Mouse (Mus musculus): ENCODE measurements around the gene Atp13a4.
A peak's percentile ranks its signal among the peaks of the same experiment; 100 is the strongest.

The Atp13a4 gene

DNA sequence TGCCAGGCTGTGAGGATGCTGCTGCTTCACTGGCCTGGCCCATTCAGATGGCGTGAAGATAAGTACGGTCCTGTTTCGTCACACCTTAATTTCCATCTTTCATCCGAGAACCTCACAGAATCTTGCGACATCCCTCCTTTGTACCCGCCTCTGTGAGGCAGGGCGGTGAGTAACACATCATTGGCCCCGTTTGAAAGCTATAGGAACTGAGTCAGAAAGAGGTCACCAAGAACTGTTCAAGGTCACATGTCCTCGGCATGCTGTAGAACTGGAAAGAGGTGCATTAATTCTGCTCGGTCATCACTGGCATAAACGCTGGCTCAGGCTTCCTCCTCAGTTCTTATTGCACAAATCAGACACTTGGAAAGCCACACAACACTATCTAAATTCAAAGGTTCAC is at the start of gene Atp13a4:
Gene Atp13a4 (minus strand): TSS at position 36 of the 400 bp plus-strand sequence.
- DNase-seq: no peak

DNA sequence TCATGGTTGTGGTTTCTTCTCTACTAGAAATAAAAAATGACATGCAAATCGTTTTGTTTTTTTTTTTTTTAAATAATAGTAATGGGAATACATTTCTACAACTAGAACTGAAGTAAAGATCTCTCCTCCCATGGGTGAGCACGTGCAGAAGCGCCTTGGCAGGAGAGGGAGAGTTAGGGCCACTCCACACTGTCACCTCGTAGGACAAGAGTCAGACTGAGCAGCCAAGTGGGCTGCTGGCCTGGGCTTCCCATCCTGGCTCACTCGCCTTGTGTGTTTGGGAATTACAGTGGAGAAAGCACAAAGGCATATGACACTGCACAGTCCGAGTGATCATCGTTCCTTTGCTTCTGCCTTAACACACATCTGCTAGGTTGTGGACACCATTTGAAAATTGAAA is 47.5 kb upstream of the Atp13a4 start:
- DNase-seq: no peak

DNA sequence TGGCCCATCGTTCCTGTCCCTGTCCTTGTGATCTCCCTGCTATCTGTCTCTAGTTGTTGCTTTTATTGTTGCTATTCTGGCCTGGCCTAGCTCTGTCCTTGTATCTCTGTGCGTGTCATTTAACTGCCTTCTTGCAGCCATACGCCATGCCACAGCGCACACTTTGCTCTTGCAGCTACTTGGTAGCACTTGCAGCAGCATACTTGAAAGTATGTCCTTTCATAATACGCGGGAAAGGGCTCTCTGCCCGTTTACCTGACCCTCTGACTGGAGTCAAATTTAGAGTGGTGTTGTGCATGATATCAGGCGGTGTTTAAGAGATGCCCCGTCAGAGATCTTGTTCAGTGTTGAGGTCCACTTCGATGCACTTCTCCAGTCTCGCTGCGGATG is 35.1 kb upstream of the Atp13a4 start:
- DNase-seq: no peak

DNA sequence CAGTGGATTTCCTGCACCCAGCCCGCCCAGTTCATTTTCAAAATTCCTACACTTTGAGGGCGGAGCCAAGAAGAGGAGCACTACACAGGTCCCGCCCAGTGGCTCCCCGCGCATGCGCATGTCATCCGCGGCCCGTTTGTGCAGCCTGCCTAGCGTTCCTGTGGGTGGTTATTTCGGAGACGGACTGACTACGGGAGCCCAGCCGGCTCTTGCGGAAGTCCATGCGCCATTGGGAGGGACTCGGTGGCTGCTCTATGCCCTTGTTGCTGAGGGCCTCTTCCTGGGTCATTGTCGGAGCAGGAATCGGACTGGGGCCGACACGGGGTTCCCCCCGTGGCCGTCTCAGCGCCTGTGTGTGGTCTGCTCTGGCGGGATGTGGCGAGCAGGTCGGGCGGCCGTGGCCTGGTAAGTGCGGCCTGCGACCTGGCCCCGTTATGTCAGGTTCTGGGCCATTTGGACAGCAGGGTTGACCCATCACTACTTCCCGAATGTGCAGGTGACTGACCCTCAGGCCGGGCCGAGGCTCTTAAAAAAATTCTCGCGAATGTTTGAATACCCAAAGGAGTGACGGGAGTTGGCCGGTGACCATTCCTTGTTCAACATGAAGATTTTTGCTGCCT is 34.6 kb upstream of the Atp13a4 start, which contains the start of gene Opa1:
Gene Opa1 (plus strand): TSS at position 168 of the 620 bp plus-strand sequence.
- DNase-seq: peak; percentile 98

DNA sequence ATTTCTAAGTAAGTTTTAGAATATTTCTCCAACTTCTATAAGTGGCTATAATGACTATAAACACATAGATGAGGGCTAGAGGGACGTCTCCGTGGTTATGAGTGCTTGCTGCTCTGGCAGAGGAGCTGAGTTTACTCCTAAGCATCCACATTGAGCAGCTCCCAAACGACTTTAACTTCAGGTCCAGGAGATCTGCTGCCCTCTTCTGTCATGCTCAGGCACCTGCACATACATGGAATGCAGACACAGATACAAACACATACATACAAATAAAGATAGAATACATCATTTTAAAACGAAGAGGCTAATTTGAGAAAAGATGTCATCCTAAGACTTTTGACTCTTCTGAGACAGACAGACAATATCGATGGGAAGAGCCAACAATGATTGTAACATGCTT is 31.0 kb upstream of the Atp13a4 start:
- DNase-seq: no peak

DNA sequence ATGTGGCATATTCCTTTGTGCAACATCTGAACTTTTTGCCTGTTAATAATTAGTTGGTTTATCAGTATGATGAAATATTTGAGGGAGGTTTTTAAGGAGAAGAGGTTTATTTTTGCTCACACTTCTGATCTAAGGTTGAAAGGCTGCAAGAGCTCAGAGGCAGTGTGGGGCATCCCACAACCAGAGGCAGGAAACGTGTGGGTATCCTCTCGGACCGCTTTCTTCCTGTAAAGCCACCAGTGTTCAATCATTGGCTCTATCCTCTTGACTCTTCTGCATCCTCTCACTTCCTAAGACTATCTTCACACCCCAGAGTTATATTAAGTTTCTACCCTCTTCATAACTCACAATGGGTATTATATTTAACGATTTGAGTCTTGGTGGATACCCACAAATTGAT is 29.3 kb upstream of the Atp13a4 start:
- DNase-seq: no peak

DNA sequence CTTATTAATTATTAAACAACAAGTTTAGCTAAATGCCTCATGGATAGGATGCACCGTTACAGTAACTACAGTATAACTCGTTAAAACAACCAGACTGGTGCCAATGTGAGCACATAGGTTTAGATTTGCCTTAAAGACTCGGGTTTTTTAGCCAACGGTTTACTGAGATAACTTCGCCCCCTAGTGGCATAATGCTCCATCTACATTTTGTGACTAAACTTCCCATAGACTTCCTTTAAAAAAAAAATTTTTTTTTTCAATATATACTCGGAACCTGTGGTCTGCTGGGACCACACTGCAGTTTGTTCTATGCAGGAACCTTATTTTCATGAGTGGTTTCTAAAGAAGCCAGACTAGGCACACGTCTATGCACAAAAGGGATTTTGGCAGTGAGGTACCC is 16.2 kb upstream of the Atp13a4 start:
- peak; percentile 35 for DNase-seq

DNA sequence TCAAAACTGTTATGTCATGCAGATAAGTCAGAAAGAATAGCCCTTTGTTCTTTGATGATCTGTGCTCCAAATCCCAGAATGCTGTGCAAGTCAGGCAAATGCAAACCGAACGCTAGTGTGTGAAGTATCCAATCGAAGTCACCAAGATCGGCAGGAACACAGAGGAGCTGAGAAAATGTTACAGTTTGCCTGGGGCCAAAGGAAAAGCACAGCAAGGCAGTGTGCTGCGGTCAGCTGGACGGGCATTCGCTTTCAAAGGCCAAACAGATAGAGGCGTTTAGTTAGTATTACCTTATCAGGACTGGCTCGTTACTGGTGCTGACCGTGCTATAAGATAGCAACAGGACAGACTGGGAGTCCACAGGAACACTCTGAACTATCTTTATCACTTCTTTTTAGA is 15.8 kb upstream of the Atp13a4 start:
- DNase-seq: no peak

DNA sequence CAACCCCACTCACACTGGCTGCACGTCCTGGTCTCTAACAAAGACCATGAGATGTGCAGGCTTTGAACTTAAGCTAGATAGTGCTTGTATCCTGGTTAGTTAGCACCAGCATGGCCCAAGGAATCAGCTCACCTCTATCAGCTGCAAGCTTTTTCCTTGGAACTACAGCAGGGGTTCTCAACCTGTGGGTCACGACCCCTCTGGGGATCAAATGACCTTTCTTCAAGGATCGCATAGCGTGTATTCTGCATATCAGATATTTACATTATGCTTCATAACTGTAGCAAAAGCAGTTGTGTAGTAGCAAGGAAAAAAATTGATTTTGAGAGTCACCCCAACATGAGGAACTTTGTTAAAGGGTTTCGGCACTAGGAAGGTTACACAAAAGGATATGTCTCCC is 15.0 kb upstream of the Atp13a4 start:
- no peak for DNase-seq

DNA sequence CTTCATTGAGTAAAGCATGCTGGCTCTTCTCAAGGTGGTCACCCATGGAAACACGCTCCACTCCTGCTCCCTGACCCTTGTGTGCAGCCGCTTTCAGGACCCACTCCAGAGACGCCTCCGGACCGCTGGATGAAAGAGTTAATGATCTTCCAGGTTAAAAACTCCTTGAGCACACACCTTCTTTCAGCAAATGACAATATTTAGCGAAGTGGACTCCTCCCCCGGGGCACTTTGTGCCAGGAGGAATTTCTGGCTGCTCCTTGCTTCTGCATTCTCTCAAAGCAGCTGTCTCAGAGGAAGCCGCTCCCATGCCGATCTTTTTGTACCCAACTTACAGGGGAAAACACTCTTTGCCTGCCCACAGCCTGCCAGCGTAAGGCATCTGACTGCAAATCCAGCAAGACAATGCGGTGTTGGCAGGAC is 3.4 kb downstream of the Atp13a4 start:
- no peak for DNase-seq

DNA sequence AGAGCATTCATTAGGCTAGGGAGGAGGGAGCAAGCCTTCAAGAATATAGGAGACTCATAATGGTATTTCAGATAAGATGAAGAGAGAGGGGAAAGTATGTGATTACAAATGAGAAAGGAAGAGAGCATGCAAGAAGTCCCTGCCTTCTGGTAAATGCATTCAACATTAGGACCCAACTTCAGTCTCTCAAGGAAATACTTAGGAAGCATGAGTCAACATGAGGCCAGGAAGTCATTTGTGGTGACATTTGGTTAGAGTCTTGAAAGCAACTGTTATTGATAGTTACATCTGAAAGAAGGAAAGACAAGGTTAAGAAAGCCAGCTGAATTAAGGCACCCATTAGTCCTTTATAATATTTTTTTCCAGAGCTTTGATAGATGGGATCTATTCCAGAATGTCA is 4.8 kb downstream of the Atp13a4 start:
- no peak for DNase-seq

DNA sequence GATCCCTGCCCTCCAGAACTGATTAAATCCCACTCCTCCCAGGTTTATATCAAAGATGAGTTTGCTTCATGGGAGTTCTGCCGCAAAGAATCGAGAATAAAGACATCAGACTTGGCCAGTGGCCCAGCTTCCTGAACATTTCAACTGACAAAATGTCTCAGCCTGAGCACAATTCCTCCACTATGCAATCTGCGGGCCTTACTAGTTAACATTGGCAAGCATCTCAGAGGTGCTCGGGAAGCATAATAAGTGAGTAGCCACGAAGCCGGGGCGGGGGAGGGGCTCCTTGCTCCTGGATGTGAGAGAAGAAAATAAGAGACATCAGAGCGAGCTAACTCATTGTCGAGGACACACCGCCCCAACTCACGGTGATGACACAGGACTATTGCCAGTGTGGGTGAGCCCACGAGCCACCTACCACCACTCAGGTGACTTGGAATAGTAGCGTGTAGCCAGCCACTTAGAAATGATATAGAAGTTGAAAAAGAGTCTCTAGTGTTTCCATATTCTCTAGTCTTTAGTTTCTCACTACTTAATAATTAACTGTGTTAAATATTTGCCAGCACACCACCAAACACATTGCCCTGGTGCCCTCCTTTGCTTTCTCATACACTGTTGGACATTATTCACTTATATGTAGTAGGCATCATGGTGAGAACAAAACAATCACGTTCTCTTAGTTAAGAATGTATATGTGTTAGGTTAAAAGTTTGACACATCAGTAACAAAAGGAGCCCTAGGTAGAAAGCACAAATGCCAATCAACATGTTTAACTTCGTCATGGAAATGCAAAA is 8.1 kb downstream of the Atp13a4 start:
- no peak for DNase-seq

DNA sequence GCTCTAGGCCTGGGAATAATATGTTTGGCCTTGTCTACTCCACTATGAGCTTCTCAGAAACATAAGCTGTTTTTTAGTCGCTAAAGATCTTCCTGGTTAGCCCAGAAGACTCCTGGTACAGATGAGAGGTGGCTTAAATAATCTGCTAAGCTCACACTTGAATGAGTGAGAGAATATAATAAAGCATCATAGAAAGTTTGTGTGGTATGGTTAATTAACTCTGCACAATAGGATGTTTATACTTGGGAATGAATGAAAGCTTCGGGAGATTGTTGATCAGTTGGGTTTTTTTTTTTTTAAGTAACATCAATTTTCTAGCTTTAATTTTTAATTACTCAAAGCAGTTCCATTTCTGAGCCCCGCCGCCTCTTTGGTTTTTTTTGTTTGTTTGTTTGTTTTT is 8.8 kb downstream of the Atp13a4 start:
- no peak for DNase-seq

DNA sequence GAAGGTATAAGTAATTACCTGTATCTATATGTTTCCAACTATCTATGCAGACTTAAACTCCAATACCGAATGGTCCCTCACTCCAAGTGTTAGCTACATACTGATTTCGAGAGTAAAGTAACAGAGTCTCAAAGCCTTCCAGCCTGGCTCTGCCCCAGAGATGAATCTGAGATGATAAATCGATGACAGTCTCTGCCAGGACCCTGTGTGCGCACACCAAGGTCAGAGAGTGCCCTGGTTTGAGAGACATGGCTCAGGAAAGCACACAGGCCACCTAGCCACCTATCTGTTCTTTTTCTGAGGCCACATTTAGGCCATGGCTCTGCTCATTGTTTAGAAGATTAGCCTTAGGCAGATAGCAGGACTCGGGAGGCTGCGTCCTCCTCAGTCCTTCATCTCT is 11.0 kb downstream of the Atp13a4 start:
- DNase-seq: no peak

DNA sequence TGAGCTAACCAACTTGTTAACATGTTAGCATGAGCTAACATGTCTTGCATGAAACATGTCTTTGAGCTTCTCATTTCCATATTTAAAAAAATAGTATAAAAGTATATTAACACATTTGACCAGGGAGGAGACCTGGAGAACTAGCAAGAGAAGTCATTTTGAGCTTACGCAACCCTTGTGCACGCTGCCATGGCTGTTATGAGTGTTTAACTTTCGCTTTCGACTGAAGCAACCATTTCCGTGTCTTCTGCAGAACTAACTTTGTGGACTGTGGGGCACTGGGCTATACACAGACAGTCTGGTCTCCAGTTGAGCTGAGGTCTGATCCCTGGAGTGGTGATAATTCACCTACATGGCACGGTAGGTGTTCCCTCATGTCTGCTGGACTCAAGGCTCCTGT is 17.6 kb downstream of the Atp13a4 start:
- DNase-seq: no peak

DNA sequence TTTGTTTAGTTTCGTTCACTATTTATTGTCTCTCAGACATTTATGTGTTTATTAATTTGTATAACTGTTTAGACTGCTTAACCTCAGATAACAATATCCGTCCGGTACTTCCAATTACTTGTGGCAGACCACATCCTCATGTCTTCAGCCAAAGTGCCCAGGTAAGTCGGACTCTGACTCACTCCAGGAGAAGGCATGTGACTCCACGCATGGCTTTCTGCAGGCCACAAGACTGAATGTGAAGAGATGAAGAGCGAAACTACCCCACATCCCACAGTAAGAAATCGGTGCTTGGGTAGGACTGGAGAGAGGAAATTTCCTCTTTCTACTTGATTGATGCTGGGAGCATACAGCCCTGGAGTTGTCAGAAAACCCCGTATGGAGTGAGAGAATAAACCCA is 18.1 kb downstream of the Atp13a4 start:
- no peak for DNase-seq

DNA sequence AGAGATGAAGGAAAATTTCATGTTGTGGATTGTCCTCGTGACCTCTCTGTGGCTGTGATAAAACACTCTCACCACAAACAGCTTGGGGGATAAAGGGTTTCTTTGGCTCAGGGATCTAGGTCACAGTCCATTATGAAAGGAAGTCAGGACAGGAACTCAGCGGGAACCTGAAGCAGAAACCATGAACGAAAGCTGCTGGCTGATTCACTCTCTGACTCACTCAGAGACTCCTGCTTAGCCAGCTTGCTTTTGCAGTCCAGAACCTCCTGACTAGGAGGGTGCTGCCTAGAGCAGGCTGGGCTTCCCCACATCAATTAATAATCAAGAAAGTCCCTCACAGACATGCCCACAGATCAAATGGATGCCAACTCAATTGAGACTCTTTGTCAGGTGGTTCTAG is 32.2 kb downstream of the Atp13a4 start:
- peak; percentile 7 for DNase-seq

DNA sequence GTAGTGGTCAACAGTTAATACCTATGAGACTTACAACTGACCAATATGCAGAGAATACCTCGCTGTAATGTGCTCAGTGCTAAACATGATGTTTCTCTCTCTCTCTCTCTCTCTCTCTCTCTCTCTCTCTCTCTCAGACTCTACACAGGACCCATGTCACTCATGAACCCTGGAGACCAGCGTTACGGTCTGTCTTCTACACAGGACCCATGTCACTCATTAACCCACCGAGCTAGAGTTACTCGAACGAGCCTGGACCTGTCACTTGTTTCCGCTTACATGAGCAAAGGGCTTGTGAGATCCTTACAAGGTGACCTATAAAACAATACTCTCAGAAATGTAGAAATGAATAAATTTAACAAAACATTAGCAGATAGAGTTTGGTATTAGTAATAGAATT is 33.9 kb downstream of the Atp13a4 start:
- DNase-seq: no peak

DNA sequence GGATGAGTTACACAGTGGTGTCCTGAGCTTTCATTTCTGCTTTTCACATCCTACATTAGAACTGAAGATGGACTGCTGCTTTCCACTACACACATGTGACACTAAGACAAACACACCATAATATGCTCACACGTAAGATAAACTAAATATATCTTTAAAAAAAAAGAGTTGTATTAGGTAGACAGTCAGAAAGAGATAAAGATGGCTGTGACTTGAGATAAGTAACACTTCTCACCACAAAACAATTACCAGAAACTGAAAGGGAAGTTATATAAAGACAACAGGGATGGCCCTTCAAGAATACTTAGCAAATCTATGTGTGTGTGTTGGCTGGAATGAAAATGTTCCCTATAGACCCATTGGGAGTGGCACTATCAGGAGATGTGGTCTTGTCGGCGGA is 34.8 kb downstream of the Atp13a4 start:
- no peak for DNase-seq

DNA sequence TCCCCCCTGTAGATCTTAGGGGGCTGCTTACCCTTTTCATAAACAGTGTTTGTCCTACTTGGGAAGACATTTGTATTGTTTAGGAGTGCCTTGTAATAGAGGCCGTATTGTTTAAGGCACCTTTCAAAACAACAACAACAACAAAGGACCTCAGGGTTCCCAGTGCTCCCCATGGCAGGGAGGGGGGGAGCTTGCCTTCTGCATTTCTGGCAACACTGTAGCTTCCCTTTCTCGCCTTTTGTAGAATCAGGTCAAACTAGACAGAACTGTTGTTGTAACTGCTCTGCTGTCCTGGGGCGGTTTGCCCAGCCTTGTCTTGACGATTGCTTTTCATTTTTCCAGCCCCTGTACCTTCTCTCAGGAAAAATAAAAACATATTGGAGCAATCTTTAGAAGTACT is 40.0 kb downstream of the Atp13a4 start:
- no peak for DNase-seq

DNA sequence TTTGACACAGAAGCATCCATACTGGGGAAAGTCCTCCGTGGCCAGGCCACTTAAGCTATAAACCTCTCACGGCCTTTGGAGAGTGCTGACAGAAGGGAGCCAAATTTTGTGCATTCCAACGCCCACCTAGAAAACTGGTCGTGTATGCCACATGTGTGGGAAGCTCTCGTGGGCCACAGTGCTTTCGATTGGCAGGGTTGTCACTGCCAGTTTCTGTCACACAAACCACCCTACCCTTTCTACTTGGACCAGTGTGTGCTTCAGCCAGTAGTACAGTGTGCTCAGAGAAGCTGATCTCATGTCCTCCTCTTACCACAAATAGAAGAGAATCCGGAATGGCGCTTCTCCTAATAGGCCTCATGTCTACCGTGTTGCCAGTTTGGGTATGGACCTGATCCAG is 40.5 kb downstream of the Atp13a4 start:
- DNase-seq: no peak

DNA sequence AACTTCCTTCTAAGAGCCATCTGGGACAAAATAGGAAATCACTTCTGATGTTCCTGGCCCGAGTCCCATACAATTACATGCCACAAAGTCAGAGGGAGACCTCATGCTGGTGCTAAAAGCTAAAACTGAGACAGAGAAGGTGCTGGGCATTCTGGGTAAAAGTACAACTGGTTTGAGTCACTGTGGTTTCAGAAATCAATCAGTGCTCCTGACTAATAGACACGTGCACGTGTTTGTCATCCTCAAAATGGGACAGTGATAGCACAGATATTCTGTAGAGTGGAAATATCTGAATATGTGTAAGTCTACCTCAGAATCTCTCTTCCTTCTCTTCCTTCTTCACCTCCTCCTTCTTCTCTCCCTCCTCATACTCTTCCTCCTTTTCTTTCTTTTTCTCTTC is 53.6 kb downstream of the Atp13a4 start:
- no peak for DNase-seq

DNA sequence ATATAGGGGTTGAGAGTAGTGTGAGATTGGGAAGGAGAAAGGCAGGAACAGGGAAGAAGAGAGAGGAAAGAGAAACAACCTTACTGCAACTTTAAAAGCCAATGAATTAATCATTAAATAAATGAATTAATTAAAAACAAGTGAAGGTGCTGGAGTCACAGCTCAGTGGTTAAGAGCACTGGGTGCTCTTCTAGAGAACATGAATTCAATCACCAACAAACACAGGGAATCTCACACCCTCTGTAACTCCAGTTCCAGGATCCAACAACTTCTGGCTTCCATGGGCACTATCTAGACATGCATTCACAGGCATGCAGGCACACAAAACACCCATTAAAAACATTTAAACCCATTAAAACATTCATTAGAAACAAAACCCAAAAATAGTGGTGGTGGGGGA is 63.2 kb downstream of the Atp13a4 start:
- no peak for DNase-seq

DNA sequence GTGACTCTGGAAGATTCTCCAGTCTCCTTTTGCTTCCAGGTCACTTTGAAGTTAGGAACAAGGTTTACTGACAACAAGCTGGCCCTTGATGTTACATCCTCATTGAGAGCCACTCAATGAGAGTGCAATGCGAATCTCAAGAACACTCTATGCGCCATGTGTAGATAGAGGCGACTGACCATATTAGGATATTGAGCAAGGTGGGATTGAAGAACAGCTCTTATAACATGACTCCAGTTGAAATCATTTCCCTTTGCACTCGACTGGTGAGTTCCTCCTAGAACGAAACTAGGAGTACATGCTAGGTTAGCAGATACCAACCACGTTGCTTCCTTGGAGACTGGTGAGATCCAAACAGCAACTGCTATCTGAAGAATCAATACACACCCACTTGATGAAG is 64.3 kb downstream of the Atp13a4 start:
- no peak for DNase-seq

DNA sequence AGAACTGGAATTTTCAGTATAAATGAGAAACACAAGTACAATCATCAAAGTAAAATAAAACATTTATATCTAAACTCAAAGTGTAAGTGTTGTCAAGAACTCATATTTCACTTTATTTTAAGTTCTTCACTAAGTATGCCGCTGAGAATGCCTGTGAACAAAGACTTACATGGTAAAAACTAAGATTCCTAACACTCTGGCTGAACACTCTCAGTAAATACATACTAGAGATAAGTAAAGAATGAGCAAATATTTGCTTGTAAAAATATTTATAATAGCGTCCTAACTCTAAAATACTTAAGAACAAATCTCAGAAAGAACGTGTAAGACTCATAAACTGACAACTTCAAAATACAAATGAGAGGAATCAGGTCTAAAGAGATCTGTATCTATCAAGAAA is 80.9 kb downstream of the Atp13a4 start:
- DNase-seq: no peak
